Comparison of ENCODE assay signal across 8 mouse cellular contexts in the genomic region with DNA sequence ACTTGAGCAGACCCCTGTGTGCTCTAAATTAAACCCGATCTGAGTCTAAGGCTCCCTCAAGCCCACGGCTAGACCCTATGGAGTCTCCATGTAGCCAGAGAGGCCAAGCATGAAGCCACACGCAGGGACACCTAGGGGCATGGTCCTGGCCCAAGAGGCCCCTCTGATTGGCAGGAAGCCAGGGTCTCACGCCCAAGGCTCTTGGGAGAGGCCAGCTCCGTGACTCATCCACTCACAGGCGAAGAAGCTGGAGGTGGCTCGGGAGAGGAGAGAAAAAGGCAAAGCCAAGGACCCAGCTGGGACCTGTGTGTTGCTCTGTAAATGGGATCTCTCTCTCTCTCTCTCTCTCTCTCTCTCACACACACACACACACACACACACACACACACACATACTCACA. TPM values are rescaled to one million over a fixed set of nuclear protein-coding genes. Genes with fewer than 3 reads are reported as not detected.
DNase-seq lines count a peak whose midpoint lies in the region; ATAC-seq and TF ChIP-seq lines count a peak whose summit lies in the region.

No protein-coding gene starts in this region.

- H3K4me3 ChIP-seq in lung, embryonic 14.5 days (ENCODE audit: low read depth, low read length): no peak overlapping the region
- no peak overlapping the region for H3K4me3 ChIP-seq in lung, adult 2 months (replicated peaks; ENCODE audit: extremely low read depth, low read depth, low read length)
- H3K4me3 ChIP-seq in embryonic facial prominence, embryonic 11.5 days (ENCODE audit: low read depth, low read length): no peak overlapping the region
- no peak overlapping the region for H3K4me3 ChIP-seq in hindbrain, embryonic 12.5 days
- H3K4me3 ChIP-seq in midbrain, embryonic 14.5 days (replicated peaks; ENCODE audit: low read depth, low read length): no peak overlapping the region

- no peaks in the 10 kb centered on the region for H3K9me3 ChIP-seq in lung, embryonic 14.5 days (ENCODE audit: low read depth, low read length)
- no peaks in the 10 kb centered on the region for H3K9me3 ChIP-seq in embryonic facial prominence, embryonic 11.5 days (replicated peaks; ENCODE audit: control insufficient read depth, low read length)
- H3K9me3 ChIP-seq in hindbrain, embryonic 12.5 days (replicated peaks): no peaks in the 10 kb centered on the region
- H3K9me3 ChIP-seq in midbrain, embryonic 14.5 days (ENCODE audit: control insufficient read depth, low read length): no peaks in the 10 kb centered on the region

- H3K36me3 ChIP-seq in lung, embryonic 14.5 days (ENCODE audit: insufficient read depth): no peaks in the 10 kb centered on the region
- 0 out of 2 replicates have a peak, but pooled peaks cover 2% of the 10 kb centered on the region for H3K36me3 ChIP-seq in embryonic facial prominence, embryonic 11.5 days (replicated peaks; ENCODE audit: control insufficient read depth, insufficient read depth, low read depth, low read length)
- no peaks in the 10 kb centered on the region for H3K36me3 ChIP-seq in hindbrain, embryonic 12.5 days
- no peaks in the 10 kb centered on the region for H3K36me3 ChIP-seq in midbrain, embryonic 14.5 days (ENCODE audit: control insufficient read depth, insufficient read depth, low read length)

- WGBS in lung, embryonic 14.5 days: 33% methylated on average over 7 of the region's 7 CpGs
- WGBS in lung, adult 2 months: 26% methylated on average over 7 of the region's 7 CpGs
- WGBS in embryonic facial prominence, embryonic 11.5 days: 35% methylated on average over 7 of the region's 7 CpGs
- 31% methylated on average over 7 of the region's 7 CpGs for WGBS in hindbrain, embryonic 12.5 days
- 15% methylated on average over 7 of the region's 7 CpGs for WGBS in midbrain, embryonic 14.5 days

- peak overlapping the region; percentile 91 for H3K27ac ChIP-seq in lung, embryonic 14.5 days (ENCODE audit: low read depth)
- peak overlapping the region; percentile 62; the same call in 1 of the 2 replicates for H3K27ac ChIP-seq in embryonic facial prominence, embryonic 11.5 days (replicated peaks; ENCODE audit: low read depth, low read length)
- H3K27ac ChIP-seq in hindbrain, embryonic 12.5 days: peak overlapping the region; percentile 92
- H3K27ac ChIP-seq in midbrain, embryonic 14.5 days (replicated peaks; ENCODE audit: low read depth, low read length): peak overlapping the region; percentile 86

- no peak overlapping the region; the same call in 1 of the 2 replicates for H3K9ac ChIP-seq in lung, embryonic 14.5 days
- H3K9ac ChIP-seq in embryonic facial prominence, embryonic 11.5 days (replicated peaks; ENCODE audit: low read length): peak overlapping the region; percentile 22; the same call in 1 of the 2 replicates
- H3K9ac ChIP-seq in hindbrain, embryonic 12.5 days: peak overlapping the region; percentile 9; the same call in 1 of the 2 replicates
- peak overlapping the region; percentile 6; the same call in 1 of the 2 replicates for H3K9ac ChIP-seq in midbrain, embryonic 14.5 days (replicated peaks; ENCODE audit: low read length)

- ATAC-seq in lung, embryonic 14.5 days (ENCODE audit: insufficient read depth): peak; percentile 36
- 0 out of 2 replicates have a peak, but pooled peaks have one; percentile 7 for ATAC-seq in embryonic facial prominence, embryonic 11.5 days (replicated peaks; ENCODE audit: insufficient number of reproducible peaks, low FRiP score, low TSS enrichment, low read depth)
- ATAC-seq in hindbrain, embryonic 12.5 days (ENCODE audit: low FRiP score): peak; percentile 17
- ATAC-seq in midbrain, embryonic 14.5 days (ENCODE audit: low FRiP score, low TSS enrichment): peak; percentile 57; the same call in 1 of the 2 replicates

- intact Hi-C loops in gastrocnemius, postnatal 14 days (cut with DNase I; ENCODE audit: low total_unique reads): no loop called here

- TF ChIP-seq POLR2A in lung, adult 2 months (IDR thresholded peaks at IDR 0.05; ENCODE audit: borderline replicate concordance, extremely low read depth, low read depth, low read length): no peak

- DNase-seq in lung, embryonic 14.5 days: peak; percentile 70
- no peak for DNase-seq in lung, adult 2 months
- no peak for DNase-seq in embryonic facial prominence, embryonic 11.5 days (ENCODE audit: low spot score)
- no peak for DNase-seq in midbrain, embryonic 14.5 days
- DNase-seq in gastrocnemius, postnatal 14 days: no peak
- no peak for DNase-seq in layer of hippocampus, adult 8-10 months (ENCODE audit: low spot score in 2 of 2)
- DNase-seq in layer of hippocampus, postnatal 14 days (ENCODE audit: low spot score in 2 of 2): no peak

- H3K4me1 ChIP-seq in lung, embryonic 14.5 days (ENCODE audit: insufficient read depth): peaks cover 47% of the 10 kb centered on the region
- H3K4me1 ChIP-seq in lung, adult 2 months (ENCODE audit: control insufficient read depth, insufficient read depth, low read length): peaks cover 41% of the 10 kb centered on the region
- H3K4me1 ChIP-seq in embryonic facial prominence, embryonic 11.5 days (ENCODE audit: control insufficient read depth, insufficient read depth, low read length): peaks cover 20% of the 10 kb centered on the region
- H3K4me1 ChIP-seq in hindbrain, embryonic 12.5 days: peaks cover 95% of the 10 kb centered on the region
- peaks cover 76% of the 10 kb centered on the region for H3K4me1 ChIP-seq in midbrain, embryonic 14.5 days (ENCODE audit: control insufficient read depth, insufficient read depth, low read length)

- H3K27me3 ChIP-seq in lung, embryonic 14.5 days (ENCODE audit: insufficient read depth, low read length): no peaks in the 10 kb centered on the region
- H3K27me3 ChIP-seq in embryonic facial prominence, embryonic 11.5 days (ENCODE audit: control insufficient read depth, insufficient read depth, low read length): no peaks in the 10 kb centered on the region
- no peaks in the 10 kb centered on the region for H3K27me3 ChIP-seq in hindbrain, embryonic 12.5 days
- no peaks in the 10 kb centered on the region for H3K27me3 ChIP-seq in midbrain, embryonic 14.5 days (ENCODE audit: control insufficient read depth, insufficient read depth, low read length)

- TF ChIP-seq CTCF in lung, embryonic 14.5 days (IDR thresholded peaks at IDR 0.05; ENCODE audit: low read depth): no peak
- TF ChIP-seq CTCF in lung, adult 2 months (IDR thresholded peaks at IDR 0.05; ENCODE audit: insufficient read depth, low read length): no peak

- peak overlapping the region; percentile 19; the same call in 1 of the 2 replicates for H3K4me2 ChIP-seq in lung, embryonic 14.5 days
- H3K4me2 ChIP-seq in embryonic facial prominence, embryonic 11.5 days (ENCODE audit: low read depth, low read length): peak overlapping the region; percentile 4; the same call in 1 of the 2 replicates
- H3K4me2 ChIP-seq in hindbrain, embryonic 12.5 days (replicated peaks): no peak overlapping the region
- H3K4me2 ChIP-seq in midbrain, embryonic 14.5 days (ENCODE audit: low read length): peak overlapping the region; percentile 10; the same call in 1 of the 2 replicates

RNA-seq across cellular contexts. Expression of gene Ncor2, which starts 44.6 kb away (rescaled TPM):
- polyA plus RNA-seq in lung, embryonic 14.5 days (2014; fragmentation: Nextera tagmentation; extraction: Ambion mirVana): 34.9 and 36.5 TPM in 2 replicates
- 65.5 and 78.9 TPM in 2 replicates for polyA plus RNA-seq in lung, adult 2 months (2012; rRNA removed)
- 12.4 and 15.0 TPM in 2 replicates for polyA plus RNA-seq in embryonic facial prominence, embryonic 11.5 days (2014; fragmentation: Nextera tagmentation; extraction: Ambion mirVana)
- polyA plus RNA-seq in hindbrain, embryonic 12.5 days (2016; fragmentation: Nextera tagmentation; extraction: Ambion mirVana): 30.2 and 31.0 TPM in 2 replicates
- 23.7 and 24.0 TPM in 2 replicates for polyA plus RNA-seq in midbrain, embryonic 14.5 days (2014; fragmentation: Nextera tagmentation; extraction: Ambion mirVana)
- total RNA-seq in gastrocnemius, postnatal 14 days (2021): 10 to 100 TPM; 85.9 to 97.7 TPM
- total RNA-seq in layer of hippocampus, adult 8-10 months (2022): 100 to 1,000 TPM; 246 to 324 (median 271) TPM
- 100 to 1,000 TPM; 238 to 254 TPM for total RNA-seq in layer of hippocampus, postnatal 14 days (2021)

Comparison
In these comparisons a context has a peak if more than half of its experiments do, and no peak if none do; other contexts are left out.
1. ATAC-seq: peak in every context shown above with its lines; median percentile 57 in midbrain, embryonic 14.5 days; 36 in lung, embryonic 14.5 days; 17 in hindbrain, embryonic 12.5 days; 7 in embryonic facial prominence, embryonic 11.5 days.